Mouse (Mus musculus) embryonic fibroblast, embryonic 13.5 days (primary cell): ENCODE results near the gene Sec16a. TPM values are rescaled to one million over a fixed set of nuclear protein-coding genes. Genes with fewer than 3 reads are reported as not detected.
A peak's percentile ranks its signal among the peaks of the same experiment; 100 is the strongest.

Experiments
- H3K27ac ChIP-seq: 2 replicates; pipeline ENCODE4 v1.5.1; 2012; ENCODE audit warnings: low read length, control low read depth, inconsistent platforms; ENCODE audit not compliant: insufficient read depth
- H3K4me1 ChIP-seq: 2 replicates; pipeline ENCODE4 v1.6.1; 2011; ENCODE audit warnings: low read length; ENCODE audit not compliant: control insufficient read depth, insufficient read depth
- H3K4me3 ChIP-seq: 2 replicates; pipeline ENCODE4 v1.5.1; 2011; ENCODE audit warnings: mild to moderate bottlenecking, control low read depth, low read length; ENCODE audit not compliant: insufficient read depth
- CTCF ChIP-seq: IDR thresholded peaks from 2 replicates; pipeline ENCODE4 v1.5.1; 2011; ENCODE audit warnings: mild to moderate bottlenecking, control low read depth, low read length, moderate library complexity, borderline replicate concordance; ENCODE audit not compliant: insufficient read depth
- POLR2A ChIP-seq: IDR thresholded peaks from 2 replicates; pipeline ENCODE4 v1.6.1; 2011; ENCODE audit warnings: low read depth, mild to moderate bottlenecking, control low read depth, low read length, moderate library complexity
- polyA plus RNA-seq: library from polyadenylated mRNA; stranded (reverse); fragments of >200 nt; gene quantifications from 2 replicates; pipeline ENCODE4 v1.2.4, GENCODE M21; 2011; ENCODE audit warnings: low read depth; ENCODE audit not compliant: missing spikeins, insufficient read length

Sec16a gene
- polyA plus RNA-seq, 1 experiment, result 59.4 TPM

- Histone ChIP-seq H3K4me1 (no peaks in the 10 kb centered on the region; the same call in 1 of the 2 replicates), H3K27ac (no peak overlapping the region), H3K4me3 (peak overlapping the region; percentile 94)
- no peak for TF ChIP-seq POLR2A
- TF ChIP-seq CTCF, result no peak
These were observed 1.1 kb downstream of the Sec16a start for GRCm38 (mm10) chr2:26443876-26444275.

- TF ChIP-seq POLR2A (no peak), CTCF (no peak)
- Histone ChIP-seq H3K27ac (no peak overlapping the region), H3K4me1 (no peaks in the 10 kb centered on the region; the same call in 1 of the 2 replicates), H3K4me3 (no peak overlapping the region)
These were observed 2.2 kb downstream of the Sec16a start for GRCm38 (mm10) chr2:26442843-26443242.

GRCm38 (mm10) chr2:26441688-26442087 lies 3.3 kb downstream of the Sec16a start:
- Histone ChIP-seq H3K4me1 (no peaks in the 10 kb centered on the region), H3K4me3 (no peak overlapping the region), H3K27ac (no peak overlapping the region)
- TF ChIP-seq CTCF (no peak), POLR2A (no peak)

GRCm38 (mm10) chr2:26441261-26441660 lies 3.8 kb downstream of the Sec16a start:
- TF ChIP-seq CTCF, result no peak
- no peak for TF ChIP-seq POLR2A
- no peaks in the 10 kb centered on the region for H3K4me1 ChIP-seq
- no peak overlapping the region for H3K4me3 ChIP-seq
- no peak overlapping the region for H3K27ac ChIP-seq

- H3K27ac ChIP-seq, result no peak overlapping the region
- no peak overlapping the region for H3K4me3 ChIP-seq
- TF ChIP-seq POLR2A (no peak), CTCF (no peak)
- H3K4me1 ChIP-seq, result no peaks in the 10 kb centered on the region
These were observed 5.3 kb downstream of the Sec16a start for GRCm38 (mm10) chr2:26439671-26440070.

GRCm38 (mm10) chr2:26438373-26438772 lies 6.6 kb downstream of the Sec16a start:
- Histone ChIP-seq H3K4me3 (no peak overlapping the region), H3K27ac (no peak overlapping the region), H3K4me1 (no peaks in the 10 kb centered on the region)
- no peak for TF ChIP-seq POLR2A
- TF ChIP-seq CTCF, result no peak

GRCm38 (mm10) chr2:26437221-26437620 lies 7.8 kb downstream of the Sec16a start:
- no peak for TF ChIP-seq POLR2A
- Histone ChIP-seq H3K4me1 (no peaks in the 10 kb centered on the region), H3K4me3 (no peak overlapping the region), H3K27ac (no peak overlapping the region)

- TF ChIP-seq CTCF (no peak), POLR2A (no peak)
- Histone ChIP-seq H3K4me1 (no peaks in the 10 kb centered on the region), H3K4me3 (no peak overlapping the region), H3K27ac (no peak overlapping the region)
These were observed 10.0 kb downstream of the Sec16a start for GRCm38 (mm10) chr2:26434791-26435572.

- no peak overlapping the region for H3K4me3 ChIP-seq
- H3K4me1 ChIP-seq, result no peaks in the 10 kb centered on the region
- TF ChIP-seq CTCF, result no peak
- TF ChIP-seq POLR2A, result no peak
- no peak overlapping the region for H3K27ac ChIP-seq
These were observed 15.2 kb downstream of the Sec16a start for GRCm38 (mm10) chr2:26429851-26430250.

GRCm38 (mm10) chr2:26424541-26424940 lies 20.5 kb downstream of the Sec16a start:
- Histone ChIP-seq H3K4me3 (no peak overlapping the region), H3K4me1 (no peaks in the 10 kb centered on the region), H3K27ac (no peak overlapping the region)
- TF ChIP-seq CTCF, result no peak
- TF ChIP-seq POLR2A, result no peak
